12 mouse cellular contexts compared by ENCODE assay signal in the genomic region with DNA sequence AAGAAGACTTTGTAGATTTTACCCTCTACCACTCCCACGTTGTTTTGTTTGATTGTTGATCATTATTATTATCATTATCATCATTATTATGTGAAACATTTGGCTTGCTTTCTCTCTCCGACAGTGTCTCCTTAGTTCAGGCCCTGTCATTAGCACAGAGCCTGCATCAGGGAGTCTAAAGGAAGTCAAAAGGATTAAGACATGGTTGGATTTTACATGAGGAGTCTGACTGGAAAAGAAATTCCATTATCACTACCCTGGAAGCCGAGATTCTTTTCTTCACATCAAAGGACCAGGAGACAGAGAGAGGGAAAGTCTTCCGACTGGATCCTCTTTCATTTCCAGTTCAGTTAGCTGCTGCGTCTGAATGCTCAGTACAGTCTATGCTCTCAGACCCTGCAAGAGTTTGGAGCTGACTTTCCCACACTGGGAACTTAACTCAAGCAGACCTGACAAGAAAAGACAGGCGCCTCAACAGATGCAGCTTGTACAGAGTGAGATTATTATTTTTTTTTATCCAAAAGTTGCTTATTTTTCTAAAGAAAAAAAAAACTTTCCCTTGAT.
"Had no signal": no experiment of that assay in that cellular context is flagged by ENCODE, and none has a peak within 500 bp of the region (broad histone marks: within the 10 kb centered on the region; RNA-seq: fewer than 3 reads in every experiment).

No protein-coding gene starts in this region.

- H3K27me3 ChIP-seq: kidney, embryonic 15.5 days; limb, embryonic 12.5 days; liver, embryonic 13.5 days had no signal

- H3K36me3 ChIP-seq: kidney, embryonic 15.5 days; limb, embryonic 12.5 days; liver, embryonic 13.5 days had no signal

- DNase-seq: kidney, adult 2 months; kidney, postnatal 25 days; liver; liver, embryonic 13.5 days; liver, postnatal 0 days; right cerebral cortex, adult 18-20 months; right cerebral cortex, postnatal 25 days; thymus, postnatal 4 days had no signal

- H3K4me1 ChIP-seq: kidney, embryonic 15.5 days; limb, embryonic 12.5 days; liver, embryonic 13.5 days had no signal

- H3K4me2 ChIP-seq: kidney, embryonic 15.5 days; limb, embryonic 12.5 days; liver, embryonic 13.5 days had no signal

- H3K27ac ChIP-seq: kidney, embryonic 15.5 days; limb, embryonic 12.5 days; liver, embryonic 13.5 days; stomach, postnatal 0 days had no signal

- H3K4me3 ChIP-seq: kidney, embryonic 15.5 days; limb, embryonic 12.5 days; liver, embryonic 13.5 days had no signal

- H3K9me3 ChIP-seq: kidney, embryonic 15.5 days; limb, embryonic 12.5 days; liver, embryonic 13.5 days had no signal

- ATAC-seq: intestine, embryonic 16.5 days; liver, postnatal 0 days had no signal

- H3K9ac ChIP-seq: kidney, embryonic 15.5 days; limb, embryonic 12.5 days; liver, embryonic 13.5 days; liver, postnatal 0 days had no signal
